15 mouse cellular contexts compared by ENCODE assay signal in the genomic region with DNA sequence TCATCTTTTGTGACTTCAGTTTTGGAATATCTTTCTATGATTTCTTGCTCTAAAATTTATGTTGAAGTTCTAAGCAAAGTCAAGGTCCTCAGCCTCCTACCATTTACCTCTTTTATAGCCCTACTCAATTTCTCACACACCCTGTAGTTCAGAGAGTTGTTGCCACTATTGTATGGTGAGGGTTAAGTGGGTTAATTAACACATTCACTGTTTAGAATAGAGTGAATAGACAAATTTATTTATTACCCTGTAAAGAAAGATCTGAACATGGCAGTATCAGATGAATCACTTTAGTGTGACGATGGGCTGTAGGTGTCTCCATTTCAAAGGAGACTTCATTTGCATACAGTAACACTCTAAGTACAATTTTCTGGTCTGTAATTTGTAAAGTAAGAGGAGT.
"Had no signal": no experiment of that assay in that cellular context is flagged by ENCODE, and none has a peak within 500 bp of the region (broad histone marks: within the 10 kb centered on the region; RNA-seq: fewer than 3 reads in every experiment).

No protein-coding gene starts in this region.

- H3K4me1 ChIP-seq: stomach, embryonic 15.5 days had no signal

- H3K9ac ChIP-seq: neural tube, embryonic 13.5 days; stomach, embryonic 15.5 days had no signal

- H3K36me3 ChIP-seq: neural tube, embryonic 13.5 days; stomach, embryonic 15.5 days had no signal

- H3K4me3 ChIP-seq: neural tube, embryonic 13.5 days; stomach, embryonic 15.5 days had no signal

- DNase-seq: retina, postnatal 1 day; right cerebral cortex, adult 18-20 months; right cerebral cortex, postnatal 14 days; right cerebral cortex, postnatal 25 days; right cerebral cortex, postnatal 4 days; spleen, adult 18-20 months; thymus, adult 18-20 months; thymus, adult 2 months; thymus, postnatal 14 days; thymus, postnatal 25 days; thymus, postnatal 36 days; thymus, postnatal 4 days had no signal

- H3K4me2 ChIP-seq: neural tube, embryonic 13.5 days; stomach, embryonic 15.5 days had no signal

- H3K27ac ChIP-seq: neural tube, embryonic 13.5 days; stomach, embryonic 15.5 days; stomach, postnatal 0 days had no signal

- H3K27me3 ChIP-seq: stomach, embryonic 15.5 days had no signal

- H3K9me3 ChIP-seq: neural tube, embryonic 13.5 days; stomach, embryonic 15.5 days had no signal
